Mouse (Mus musculus): ENCODE data around the gene Morn1.

- TF ChIP-seq TAL1 (IDR thresholded peaks at IDR 0.05; ENCODE audit: low read length) (no peak), GATA1 (IDR thresholded peaks at IDR 0.05; ENCODE audit: low read length) (no peak)
These were observed 62.7 kb downstream of the Morn1 start for GRCm38 (mm10) chr4:155148910-155149698.

Data from erythroblast, embryonic 14.5 days (primary cell).